Mouse (Mus musculus) forebrain, embryonic 12.5 days (tissue): ENCODE data around the gene Vdac2. TPM values are rescaled to one million over a fixed set of nuclear protein-coding genes. Genes with fewer than 3 reads are reported as not detected.

Experiments used
- ATAC-seq: fragments of 200-750 bp; cut with Nextera tagmentation; 2 replicates; pipeline ENCODE4 v1.8.0; 2017; ENCODE audit warnings: moderate TSS enrichment; ENCODE audit not compliant: low FRiP score
- H3K27ac ChIP-seq: fragments of 300-500 bp; sonication (generic); 2 replicates; pipeline ENCODE4 v1.5.1; 2016; ENCODE audit warnings: mild to moderate bottlenecking
- H3K27me3 ChIP-seq: fragments of 300-500 bp; sonication (generic); 2 replicates; pipeline ENCODE4 v1.6.1; 2016; ENCODE audit warnings: mild to moderate bottlenecking
- H3K36me3 ChIP-seq: fragments of 300-500 bp; sonication (generic); replicated peaks from 2 replicates; pipeline ENCODE4 v1.6.1; 2016; ENCODE audit warnings: mild to moderate bottlenecking
- H3K4me1 ChIP-seq: fragments of 300-500 bp; sonication (generic); 2 replicates; pipeline ENCODE4 v1.6.1; 2016
- H3K4me2 ChIP-seq: fragments of 300-500 bp; sonication (generic); 2 replicates; pipeline ENCODE4 v1.6.1; 2016; ENCODE audit warnings: mild to moderate bottlenecking, moderate library complexity
- H3K4me3 ChIP-seq: fragments of 300-500 bp; sonication (generic); replicated peaks from 2 replicates; pipeline ENCODE4 v1.5.1; 2016; ENCODE audit warnings: mild to moderate bottlenecking
- H3K9ac ChIP-seq: fragments of 300-500 bp; sonication (generic); 2 replicates; pipeline ENCODE4 v1.6.1; 2016; ENCODE audit warnings: mild to moderate bottlenecking
- H3K9me3 ChIP-seq: fragments of 300-500 bp; sonication (generic); 2 replicates; pipeline ENCODE4 v1.6.1; 2016
- WGBS: fragments of 180-500 bp; shearing (Covaris S2); methylation state at CpG from one replicate; pipeline ENCODE4 v1.1.7; 2016; 5-methylcytosine and 5-hydroxymethylcytosine counted together
- polyA plus RNA-seq: library from polyadenylated mRNA; unstranded; fragments of >200 nt; fragmentation: Nextera tagmentation; extraction: Ambion mirVana; gene quantifications from 2 replicates; pipeline ENCODE4 v1.2.1, GENCODE M21; 2016

The Vdac2 gene
- 238 and 247 TPM in 2 replicates for polyA plus RNA-seq

DNA sequence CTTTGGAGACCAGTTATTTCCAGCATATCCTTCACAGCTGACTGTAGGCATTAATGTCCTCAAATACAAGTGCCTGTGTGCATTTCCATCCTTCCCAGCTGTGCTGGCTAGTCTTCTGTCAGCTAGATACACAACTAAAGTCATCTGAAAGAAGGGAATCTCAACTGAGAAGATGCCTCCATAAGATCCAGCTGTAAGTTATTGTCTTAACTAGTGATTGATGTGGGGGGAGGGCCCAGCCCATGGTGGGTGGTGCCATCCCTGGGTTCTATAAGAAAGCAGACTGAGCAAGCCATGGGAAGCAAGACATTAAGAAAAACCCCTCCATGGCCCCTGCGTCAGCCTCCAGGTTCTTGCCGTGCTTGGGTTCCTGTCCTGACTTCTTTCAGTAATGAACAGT lies at the start of gene Vdac2:
TSS of gene Vdac2 (plus strand) at position 301 of the 400 bp plus-strand sequence.
- WGBS: 77% methylated on average over 2 of the region's 2 CpGs
- Histone ChIP-seq H3K9ac (no peak within 1 kb of the TSS), H3K36me3 (no peaks in the 10 kb centered on the region), H3K4me3 (no peak within 1 kb of the TSS), H3K27me3 (no peaks in the 10 kb centered on the region), H3K4me2 (no peak within 1 kb of the TSS), H3K9me3 (no peaks in the 10 kb centered on the region), H3K27ac (no peak within 1 kb of the TSS), H3K4me1 (0 out of 2 replicates have a peak, but pooled peaks cover 4% of the 10 kb centered on the region)
- ATAC-seq: no peak

DNA sequence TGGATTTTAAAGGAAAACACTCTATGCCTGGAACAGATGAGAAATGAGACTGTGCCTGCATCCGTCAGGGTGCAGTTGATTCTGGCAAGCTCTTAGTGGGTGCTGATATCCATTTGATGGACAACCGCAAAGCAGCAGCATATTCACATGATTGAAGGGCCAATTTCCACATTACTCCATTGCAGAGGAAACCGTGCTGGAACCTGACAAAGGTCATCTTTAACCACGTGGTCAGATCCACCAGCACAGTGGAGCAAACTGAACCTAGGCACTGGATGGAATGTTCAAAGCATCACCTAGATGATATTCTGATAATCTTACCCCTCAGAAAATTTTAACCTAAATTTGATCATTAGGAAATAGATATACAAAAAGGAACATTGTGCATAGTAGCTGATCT lies 48.8 kb upstream of the Vdac2 start:
- no peak overlapping the region for H3K4me2 ChIP-seq
- WGBS: 94% methylated on average over 4 of the region's 4 CpGs
- no peak overlapping the region for H3K9ac ChIP-seq
- H3K27me3 ChIP-seq: no peaks in the 10 kb centered on the region
- ATAC-seq: no peak
- no peaks in the 10 kb centered on the region for H3K9me3 ChIP-seq
- 0 out of 2 replicates have a peak, but pooled peaks cover 6% of the 10 kb centered on the region for H3K4me1 ChIP-seq
- H3K36me3 ChIP-seq: peaks cover 33% of the 10 kb centered on the region
- H3K27ac ChIP-seq: no peak overlapping the region
- H3K4me3 ChIP-seq: no peak overlapping the region

DNA sequence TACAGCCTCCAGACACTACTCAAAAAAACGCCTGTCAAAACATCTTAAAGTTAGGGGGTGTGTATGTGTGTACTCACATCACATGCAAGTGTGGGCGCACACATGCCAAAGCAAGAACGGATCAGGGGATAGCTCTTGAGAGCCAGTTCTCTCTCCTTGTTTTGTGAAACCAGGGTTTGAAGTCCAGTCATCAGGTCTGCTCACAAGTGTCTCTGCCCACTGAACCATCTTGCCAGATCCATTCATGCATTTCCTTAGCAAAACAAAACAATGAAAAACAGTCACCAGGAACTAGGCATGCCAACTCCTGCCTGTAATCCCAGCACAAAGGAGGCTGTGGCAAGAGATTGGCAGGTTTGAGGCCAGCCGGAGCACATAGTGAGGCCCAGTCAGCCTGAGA lies 38.5 kb upstream of the Vdac2 start:
- no peaks in the 10 kb centered on the region for H3K27me3 ChIP-seq
- H3K9ac ChIP-seq: no peak overlapping the region
- no peak for ATAC-seq
- no peak overlapping the region for H3K4me3 ChIP-seq
- no peak overlapping the region for H3K27ac ChIP-seq
- 61% methylated on average over 4 of the region's 4 CpGs for WGBS
- H3K4me1 ChIP-seq: peaks cover 4% of the 10 kb centered on the region
- no peak overlapping the region for H3K4me2 ChIP-seq
- H3K9me3 ChIP-seq: no peaks in the 10 kb centered on the region
- peaks cover 30% of the 10 kb centered on the region for H3K36me3 ChIP-seq

DNA sequence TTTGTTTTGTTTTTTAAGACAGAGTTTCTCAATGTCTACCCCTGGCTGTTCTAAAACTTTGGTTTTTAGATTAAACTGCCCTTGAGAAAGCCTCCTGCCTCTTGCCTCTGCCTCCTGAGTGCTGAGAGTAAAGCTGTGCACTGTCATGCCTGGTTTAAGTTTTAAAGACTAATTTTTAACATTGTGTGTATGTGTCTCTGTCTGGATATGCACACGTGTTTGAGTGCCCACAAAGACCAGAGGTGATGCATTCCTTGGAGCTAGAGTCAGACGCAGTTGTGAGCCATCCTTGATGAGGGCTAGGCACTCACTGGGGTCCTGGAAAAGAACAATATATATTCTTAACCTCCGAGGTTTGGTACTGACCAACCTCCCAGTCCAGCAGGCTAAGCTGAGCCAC lies 37.7 kb upstream of the Vdac2 start:
- peaks cover 4% of the 10 kb centered on the region for H3K4me1 ChIP-seq
- no peak overlapping the region for H3K27ac ChIP-seq
- H3K4me2 ChIP-seq: no peak overlapping the region
- H3K36me3 ChIP-seq: peaks cover 35% of the 10 kb centered on the region
- no peak overlapping the region for H3K4me3 ChIP-seq
- no peaks in the 10 kb centered on the region for H3K27me3 ChIP-seq
- WGBS: 77% methylated on average over 3 of the region's 3 CpGs
- no peak for ATAC-seq
- no peaks in the 10 kb centered on the region for H3K9me3 ChIP-seq
- H3K9ac ChIP-seq: no peak overlapping the region

DNA sequence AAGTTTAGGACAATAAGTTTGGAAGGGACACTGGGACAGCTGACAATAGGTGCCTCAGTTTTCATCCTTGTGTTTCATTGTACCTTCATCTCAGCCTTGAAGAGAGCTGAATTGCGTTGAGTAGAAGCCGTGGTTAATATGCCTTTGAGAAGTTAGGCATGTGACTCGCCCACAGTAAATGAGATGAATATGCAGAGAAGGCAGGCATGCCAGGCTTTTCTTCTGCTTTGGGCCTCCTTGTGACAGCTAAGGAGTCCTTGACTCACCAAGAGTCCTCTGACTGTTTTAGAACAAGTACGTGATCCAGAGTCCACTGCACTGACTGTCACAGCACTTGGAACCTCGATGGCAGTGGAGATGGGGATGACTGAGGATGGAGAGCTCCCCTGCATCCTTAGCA lies 36.9 kb upstream of the Vdac2 start:
- Histone ChIP-seq H3K4me2 (no peak overlapping the region), H3K27ac (no peak overlapping the region), H3K4me3 (no peak overlapping the region), H3K36me3 (peaks cover 41% of the 10 kb centered on the region), H3K27me3 (no peaks in the 10 kb centered on the region), H3K9me3 (no peaks in the 10 kb centered on the region), H3K4me1 (peaks cover 4% of the 10 kb centered on the region), H3K9ac (no peak overlapping the region)
- ATAC-seq: no peak
- 92% methylated on average over 5 of the region's 5 CpGs for WGBS

DNA sequence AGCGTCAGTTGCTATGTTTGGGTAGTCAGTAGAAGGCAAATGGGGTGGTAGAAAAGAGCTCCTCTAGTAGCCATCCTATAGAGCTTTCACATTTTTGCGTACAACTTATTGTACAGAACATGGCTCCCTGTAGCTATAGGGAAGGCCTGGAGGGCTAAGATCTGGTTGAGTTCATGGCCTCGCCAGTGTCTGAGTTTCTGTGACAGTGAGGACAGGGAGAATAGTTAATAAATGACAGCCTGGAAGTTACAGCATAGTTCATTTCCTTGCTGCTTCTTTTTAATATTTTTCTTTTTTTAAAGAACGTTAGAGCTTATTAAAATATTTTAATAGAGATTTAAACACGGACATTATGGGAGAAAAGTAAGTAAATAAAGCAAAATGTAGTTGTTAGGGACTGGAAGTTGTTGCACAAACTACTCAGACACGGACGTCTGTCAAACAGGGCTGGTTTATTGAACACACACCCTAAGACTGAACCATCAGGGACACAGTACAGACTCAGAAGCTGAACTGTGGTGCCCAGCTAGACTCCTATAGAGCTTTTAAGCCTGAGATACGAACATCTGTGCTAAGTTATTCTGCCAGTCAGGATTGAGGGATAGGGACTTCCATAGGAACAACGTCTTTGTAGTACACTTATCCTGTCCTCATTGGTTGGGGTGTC lies 34.3 kb upstream of the Vdac2 start:
- Histone ChIP-seq H3K36me3 (peaks cover 31% of the 10 kb centered on the region), H3K27ac (no peak overlapping the region), H3K9me3 (no peaks in the 10 kb centered on the region), H3K4me1 (peaks cover 9% of the 10 kb centered on the region), H3K4me2 (no peak overlapping the region), H3K4me3 (no peak overlapping the region), H3K27me3 (no peaks in the 10 kb centered on the region), H3K9ac (no peak overlapping the region)
- 92% methylated on average over 9 of the region's 9 CpGs for WGBS
- no peak for ATAC-seq

DNA sequence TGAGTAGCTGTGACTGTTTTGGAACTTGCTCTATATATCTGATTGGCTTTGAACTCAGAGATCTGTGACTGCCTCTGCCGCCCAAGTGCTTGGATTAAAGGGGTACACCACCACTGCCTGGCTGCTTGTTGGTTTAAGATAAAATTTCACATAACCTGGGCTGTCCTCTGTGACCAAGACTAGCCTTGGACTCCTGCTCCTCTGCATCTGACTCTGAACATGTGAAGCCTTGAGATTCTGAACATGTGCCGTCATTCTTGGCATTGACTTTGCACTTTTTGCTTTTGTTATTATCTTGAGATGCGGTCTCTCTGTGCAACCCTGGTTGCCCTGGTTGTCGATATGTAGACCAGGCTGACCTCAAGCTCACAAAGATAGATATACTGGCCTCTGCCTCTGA lies 33.3 kb upstream of the Vdac2 start:
- H3K36me3 ChIP-seq: peaks cover 29% of the 10 kb centered on the region

DNA sequence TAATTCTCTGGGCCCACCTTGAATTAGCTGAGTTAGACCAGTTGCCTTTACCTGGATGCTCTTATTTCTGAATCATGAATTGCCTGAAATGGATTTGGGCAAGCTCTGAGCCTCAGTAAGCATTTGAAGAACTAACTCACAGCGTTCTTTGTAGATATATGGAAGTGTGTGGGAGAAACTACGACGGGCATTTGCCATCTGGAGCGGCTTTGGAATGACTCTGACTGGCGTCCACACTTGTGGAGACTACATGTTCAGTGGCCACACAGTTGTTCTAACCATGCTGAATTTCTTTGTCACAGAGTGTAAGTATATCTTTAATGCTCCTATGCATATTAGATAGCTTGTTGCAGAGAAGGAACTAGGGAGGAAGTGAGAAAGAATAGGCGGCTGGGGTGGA lies 32.8 kb upstream of the Vdac2 start:
- 0 out of 2 replicates have a peak, but pooled peaks cover 4% of the 10 kb centered on the region for H3K4me1 ChIP-seq
- no peaks in the 10 kb centered on the region for H3K27me3 ChIP-seq
- no peak overlapping the region for H3K4me2 ChIP-seq
- H3K27ac ChIP-seq: no peak overlapping the region
- H3K9ac ChIP-seq: no peak overlapping the region
- WGBS: 93% methylated on average over 6 of the region's 6 CpGs
- H3K4me3 ChIP-seq: no peak overlapping the region
- peaks cover 29% of the 10 kb centered on the region for H3K36me3 ChIP-seq
- H3K9me3 ChIP-seq: no peaks in the 10 kb centered on the region
- ATAC-seq: no peak

More for the DNA sequence above, 33.3 kb upstream of the Vdac2 start:
- Histone ChIP-seq H3K9ac (no peak overlapping the region), H3K27ac (no peak overlapping the region), H3K4me3 (no peak overlapping the region), H3K27me3 (no peaks in the 10 kb centered on the region), H3K4me2 (no peak overlapping the region), H3K9me3 (no peaks in the 10 kb centered on the region), H3K4me1 (peaks cover 4% of the 10 kb centered on the region; the same call in 1 of the 2 replicates)
- no peak for ATAC-seq
- WGBS: 93% methylated on average over 4 of the region's 4 CpGs

DNA sequence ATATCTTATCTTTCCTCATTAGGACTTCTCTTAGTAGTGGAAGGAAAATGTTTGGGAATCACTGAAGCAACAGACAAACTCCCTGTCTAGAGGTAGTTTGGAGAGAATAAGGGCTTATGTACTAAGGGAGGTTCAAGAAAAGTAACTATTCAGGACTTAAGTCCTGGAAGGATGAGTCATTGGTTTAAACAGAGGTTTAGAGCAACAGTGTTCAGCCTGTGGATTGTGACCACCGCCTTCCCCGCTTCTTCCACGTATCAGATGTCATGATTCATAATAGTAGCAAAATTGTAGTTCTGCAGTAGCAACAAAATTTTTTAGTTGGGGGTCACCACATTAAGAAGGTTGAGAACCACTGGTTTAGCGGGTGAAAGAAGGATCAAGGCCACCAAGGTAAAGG lies 24.4 kb upstream of the Vdac2 start:
- H3K27ac ChIP-seq: no peak overlapping the region
- no peak overlapping the region for H3K4me2 ChIP-seq
- H3K36me3 ChIP-seq: peaks cover 10% of the 10 kb centered on the region
- no peaks in the 10 kb centered on the region for H3K9me3 ChIP-seq
- no peak overlapping the region for H3K4me3 ChIP-seq
- ATAC-seq: no peak
- 97% methylated on average over 4 of the region's 4 CpGs for WGBS
- no peaks in the 10 kb centered on the region for H3K27me3 ChIP-seq
- no peak overlapping the region for H3K9ac ChIP-seq
- H3K4me1 ChIP-seq: no peaks in the 10 kb centered on the region

DNA sequence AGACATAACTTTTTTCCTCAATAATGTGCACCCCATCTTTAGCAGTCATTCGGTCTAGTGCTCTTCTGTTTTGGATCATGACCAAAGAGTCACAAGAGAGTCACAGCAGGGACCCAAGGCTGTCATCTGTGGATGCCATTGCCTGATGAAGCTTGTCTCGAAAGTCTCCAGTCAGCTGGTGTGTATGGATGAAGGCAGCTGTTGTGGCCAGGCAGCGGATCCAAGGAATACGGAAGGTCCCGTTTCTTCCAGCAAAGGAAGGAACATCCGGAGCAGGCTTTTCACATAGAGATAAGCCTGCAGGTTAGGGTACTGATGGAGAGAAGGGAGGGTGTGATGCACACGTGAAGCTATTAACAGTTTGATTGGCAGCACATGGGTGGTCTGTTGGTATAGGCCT lies 23.4 kb upstream of the Vdac2 start:
- no peak overlapping the region for H3K9ac ChIP-seq
- H3K36me3 ChIP-seq: peaks cover 10% of the 10 kb centered on the region
- H3K9me3 ChIP-seq: no peaks in the 10 kb centered on the region
- WGBS: 80% methylated on average over 7 of the region's 7 CpGs
- ATAC-seq: no peak
- no peak overlapping the region for H3K4me3 ChIP-seq
- no peak overlapping the region for H3K27ac ChIP-seq
- no peaks in the 10 kb centered on the region for H3K4me1 ChIP-seq
- H3K4me2 ChIP-seq: no peak overlapping the region
- H3K27me3 ChIP-seq: no peaks in the 10 kb centered on the region

DNA sequence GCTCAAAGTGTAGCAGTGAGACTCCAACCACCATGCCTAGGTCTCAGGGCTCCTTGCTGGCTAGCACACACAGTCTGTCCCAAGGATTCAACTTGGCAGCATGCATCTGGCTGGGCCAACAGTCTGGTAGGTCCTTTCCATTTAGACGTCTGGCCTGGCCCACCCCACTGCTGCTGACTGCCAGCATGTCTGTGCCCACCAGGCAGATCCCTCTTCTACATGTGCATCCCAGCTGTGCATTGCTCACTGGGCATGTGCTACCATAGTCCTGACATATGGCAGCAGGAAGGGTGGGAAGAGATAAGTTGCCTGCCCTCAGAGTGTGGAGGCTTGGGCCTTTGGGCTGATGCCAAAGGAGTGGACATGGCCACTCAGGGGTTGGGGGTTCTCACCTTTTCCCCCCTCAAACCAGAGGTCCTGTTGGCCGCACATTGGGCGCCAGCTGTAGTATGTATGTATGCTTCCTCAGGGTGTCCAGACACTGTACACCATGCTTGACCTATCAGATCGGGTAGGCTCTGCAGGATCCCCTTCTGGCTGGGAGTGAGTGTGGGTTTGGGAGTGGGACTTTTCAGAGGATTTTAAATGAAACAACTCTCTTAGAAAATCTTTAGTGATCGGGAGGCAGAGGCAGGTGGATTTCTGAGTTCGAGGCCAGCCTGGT lies 22.4 kb upstream of the Vdac2 start:
- H3K4me3 ChIP-seq: no peak overlapping the region
- no peak overlapping the region for H3K4me2 ChIP-seq
- no peak overlapping the region for H3K27ac ChIP-seq
- H3K9me3 ChIP-seq: no peaks in the 10 kb centered on the region
- H3K9ac ChIP-seq: no peak overlapping the region
- WGBS: 93% methylated on average over 6 of the region's 6 CpGs
- peaks cover 10% of the 10 kb centered on the region for H3K36me3 ChIP-seq
- ATAC-seq: no peak
- H3K4me1 ChIP-seq: no peaks in the 10 kb centered on the region
- no peaks in the 10 kb centered on the region for H3K27me3 ChIP-seq

DNA sequence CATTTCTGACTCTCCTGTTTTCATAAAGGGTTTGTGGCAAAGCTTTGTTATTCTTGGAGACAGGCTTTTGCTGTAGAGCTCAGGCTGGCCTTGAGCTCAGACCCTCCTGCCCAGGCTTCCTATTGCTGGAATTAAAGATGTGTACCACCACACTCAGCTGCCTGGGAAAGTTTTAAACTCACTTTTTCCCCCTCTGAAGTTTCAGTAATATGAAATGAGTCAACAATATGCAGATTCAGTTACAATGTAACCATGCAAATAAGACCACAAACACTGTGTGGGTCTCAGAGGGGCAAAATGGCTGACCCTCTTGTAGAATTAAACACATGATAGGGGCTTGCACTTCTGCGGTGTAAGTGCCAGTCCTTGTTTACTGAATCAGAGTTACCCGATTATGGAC lies 18.8 kb upstream of the Vdac2 start:
- H3K4me2 ChIP-seq: no peak overlapping the region
- no peak overlapping the region for H3K9ac ChIP-seq
- 86% methylated on average over 2 of the region's 2 CpGs for WGBS
- H3K9me3 ChIP-seq: no peaks in the 10 kb centered on the region
- H3K27ac ChIP-seq: no peak overlapping the region
- H3K4me1 ChIP-seq: no peaks in the 10 kb centered on the region
- H3K4me3 ChIP-seq: no peak overlapping the region
- ATAC-seq: no peak
- H3K27me3 ChIP-seq: no peaks in the 10 kb centered on the region
- no peaks in the 10 kb centered on the region; the same call in 1 of the 2 replicates for H3K36me3 ChIP-seq

DNA sequence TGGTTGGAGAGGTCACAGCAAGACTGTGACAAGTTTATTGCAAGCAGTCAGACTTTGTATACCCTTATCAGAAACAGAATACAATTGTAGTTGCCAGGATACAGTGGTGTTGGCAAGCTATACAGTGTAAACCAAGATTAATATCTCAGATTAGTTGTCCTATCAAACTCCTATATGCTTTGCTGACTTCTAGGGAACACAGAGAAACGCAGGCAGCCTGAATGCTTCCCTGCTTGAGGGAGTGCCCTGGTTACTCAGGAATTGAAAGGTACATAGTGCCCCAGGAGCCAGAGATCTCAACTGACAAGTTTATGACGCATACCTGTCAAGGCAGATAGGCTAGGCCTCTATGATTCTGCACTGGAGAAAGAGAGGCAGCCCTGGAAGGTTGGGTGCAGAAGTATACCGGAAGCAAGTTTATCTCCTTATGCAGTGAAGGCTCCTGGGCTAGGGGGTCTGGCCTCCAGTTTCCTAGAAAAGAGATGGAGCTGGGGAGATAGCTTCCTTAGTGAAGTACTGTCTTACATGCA lies 18.3 kb upstream of the Vdac2 start:
- Histone ChIP-seq H3K9me3 (no peaks in the 10 kb centered on the region), H3K4me2 (no peak overlapping the region), H3K36me3 (no peaks in the 10 kb centered on the region; the same call in 1 of the 2 replicates), H3K4me3 (no peak overlapping the region), H3K9ac (no peak overlapping the region), H3K4me1 (no peaks in the 10 kb centered on the region), H3K27me3 (no peaks in the 10 kb centered on the region), H3K27ac (no peak overlapping the region)
- 85% methylated on average over 3 of the region's 3 CpGs for WGBS
- ATAC-seq: no peak
